Mouse (Mus musculus) right cerebral cortex, postnatal 10 days (tissue): ENCODE measurements around the gene Sall1.

ENCODE experiments used
- DNase-seq, 2 experiments: peaks; one replicate each; pipeline ENCODE4 v3.0.0; 2021; ENCODE audit warnings: low spot score in 2 of 2

The Sall1 gene

GRCm38 (mm10) chr8:88991780-88992509, 52.0 kb downstream of the Sall1 start:
- DNase-seq, result no peak

- DNase-seq, result no peak
Measured at GRCm38 (mm10) chr8:88991176-88991575, 52.8 kb downstream of the Sall1 start.

DNA sequence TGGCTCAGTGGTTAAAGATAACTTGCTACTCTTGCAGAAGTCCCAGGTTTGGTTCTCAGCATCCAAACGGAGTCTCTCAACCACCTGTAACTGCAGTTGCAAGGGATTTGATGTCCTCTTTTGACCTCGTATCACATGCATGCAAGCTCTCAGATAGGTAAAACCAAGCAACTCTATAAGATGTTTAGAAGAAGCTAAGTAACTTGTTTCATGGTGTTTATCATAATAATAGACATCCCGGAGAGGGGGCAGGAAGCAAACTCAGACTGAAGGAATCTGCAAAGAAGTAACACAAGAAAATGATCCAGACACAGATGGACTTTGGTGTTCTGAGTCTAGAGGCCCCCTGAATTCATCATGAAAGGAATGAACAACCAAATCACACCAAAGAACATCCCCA, 55.0 kb downstream of the Sall1 start:
- DNase-seq, result no peak

- no peak for DNase-seq
Measured at GRCm38 (mm10) chr8:88983468-88983867, 60.5 kb downstream of the Sall1 start.
